Mouse (Mus musculus) liver, embryonic 16.5 days (tissue): ENCODE measurements around the gene Dlgap1. TPM values are rescaled to one million over a fixed set of nuclear protein-coding genes. Genes with fewer than 3 reads are reported as not detected.
A peak's percentile ranks its signal among the peaks of the same experiment; 100 is the strongest.

Source experiments
- ATAC-seq: fragments of 200-750 bp; cut with Nextera tagmentation; 2 replicates; pipeline ENCODE4 v1.8.0; 2017; ENCODE audit warnings: low read depth, mild to moderate bottlenecking, moderate number of reproducible peaks, moderate library complexity
- H3K27ac ChIP-seq: fragments of 300-500 bp; sonication (generic); 2 replicates; pipeline ENCODE4 v1.5.1; 2014; ENCODE audit warnings: mild to moderate bottlenecking, low read length
- H3K27me3 ChIP-seq: fragments of 300-500 bp; sonication (generic); 2 replicates; pipeline ENCODE4 v1.6.1; 2014; ENCODE audit warnings: low read depth, low read length, mixed read lengths; ENCODE audit not compliant: control insufficient read depth, insufficient read depth
- H3K36me3 ChIP-seq: fragments of 300-500 bp; sonication (generic); 2 replicates; pipeline ENCODE4 v1.6.1; 2014; ENCODE audit warnings: mild to moderate bottlenecking; ENCODE audit not compliant: control insufficient read depth, insufficient read depth
- H3K4me1 ChIP-seq: fragments of 300-500 bp; sonication (generic); 2 replicates; pipeline ENCODE4 v1.6.1; 2014; ENCODE audit warnings: low read depth, low read length, mixed read lengths; ENCODE audit not compliant: control insufficient read depth
- H3K4me2 ChIP-seq: fragments of 300-500 bp; sonication (generic); 2 replicates; pipeline ENCODE4 v1.6.1; 2014; ENCODE audit warnings: low read depth, low read length, mixed read lengths
- H3K4me3 ChIP-seq: fragments of 300-500 bp; sonication (generic); 2 replicates; pipeline ENCODE4 v1.5.1; 2014; ENCODE audit warnings: low read depth, mild to moderate bottlenecking, low read length
- H3K9ac ChIP-seq: fragments of 300-500 bp; sonication (generic); 2 replicates; pipeline ENCODE4 v1.6.1; 2014; ENCODE audit warnings: low read depth, low read length
- H3K9me3 ChIP-seq: fragments of 300-500 bp; sonication (generic); replicated peaks from 2 replicates; pipeline ENCODE4 v1.6.1; 2016; ENCODE audit warnings: low read length; ENCODE audit not compliant: control insufficient read depth
- WGBS: fragments of 180-500 bp; shearing (Covaris S2); extraction: QIAGEN DNeasy Blood & Tissue Kit; methylation state at CpG from one replicate; pipeline ENCODE4 v1.1.7; 2014; ENCODE audit not compliant: insufficient replicate concordance; 5-methylcytosine and 5-hydroxymethylcytosine counted together
- polyA plus RNA-seq: library from polyadenylated mRNA; unstranded; fragments of >200 nt; fragmentation: Nextera tagmentation; extraction: Ambion mirVana; gene quantifications from 2 replicates; pipeline ENCODE4 v1.2.1, GENCODE M21; 2015

Gene Dlgap1
- polyA plus RNA-seq, 1 experiment from 2014 or later = 0.09 TPM

GRCm38 (mm10) chr17:70854021-70854420 lies 885.1 kb downstream of the Dlgap1 start:
- peaks cover 31% of the 10 kb centered on the region for H3K27me3 ChIP-seq
- peak overlapping the region; percentile 76 for H3K4me2 ChIP-seq
- no peaks in the 10 kb centered on the region for H3K36me3 ChIP-seq
- H3K9ac ChIP-seq = peak overlapping the region; percentile 8; the same call in 1 of the 2 replicates
- no peak for ATAC-seq
- peak overlapping the region; percentile 70 for H3K4me3 ChIP-seq
- WGBS = 32% methylated on average over 6 of the region's 6 CpGs
- H3K9me3 ChIP-seq = no peaks in the 10 kb centered on the region
- H3K27ac ChIP-seq = peak overlapping the region; percentile 88; the same call in 1 of the 2 replicates
- H3K4me1 ChIP-seq = peaks cover 2% of the 10 kb centered on the region; the same call in 1 of the 2 replicates

- Histone ChIP-seq H3K27me3 (peaks cover 22% of the 10 kb centered on the region), H3K4me2 (no peak overlapping the region), H3K9ac (no peak overlapping the region), H3K27ac (no peak overlapping the region), H3K4me1 (peaks cover 2% of the 10 kb centered on the region; the same call in 1 of the 2 replicates), H3K9me3 (no peaks in the 10 kb centered on the region), H3K4me3 (peak overlapping the region; percentile 15; the same call in 1 of the 2 replicates), H3K36me3 (no peaks in the 10 kb centered on the region)
- no peak for ATAC-seq
- 64% methylated on average over 12 of the region's 12 CpGs for WGBS
Measured at GRCm38 (mm10) chr17:70856871-70857415, 888.1 kb downstream of the Dlgap1 start.

GRCm38 (mm10) chr17:70858814-70859213 lies 889.9 kb downstream of the Dlgap1 start:
- Histone ChIP-seq H3K9me3 (no peaks in the 10 kb centered on the region), H3K36me3 (no peaks in the 10 kb centered on the region), H3K27ac (no peak overlapping the region), H3K9ac (no peak overlapping the region), H3K4me3 (no peak overlapping the region), H3K27me3 (peaks cover 5% of the 10 kb centered on the region; the same call in 1 of the 2 replicates), H3K4me2 (no peak overlapping the region), H3K4me1 (peaks cover 2% of the 10 kb centered on the region; the same call in 1 of the 2 replicates)
- WGBS = 56% methylated on average over 4 of the region's 4 CpGs
- no peak for ATAC-seq

GRCm38 (mm10) chr17:70864117-70864516 lies 895.2 kb downstream of the Dlgap1 start:
- H3K4me2 ChIP-seq = no peak overlapping the region
- H3K27ac ChIP-seq = no peak overlapping the region
- H3K27me3 ChIP-seq = no peaks in the 10 kb centered on the region
- no peak overlapping the region for H3K9ac ChIP-seq
- H3K4me1 ChIP-seq = no peaks in the 10 kb centered on the region
- WGBS = 75% methylated on average over 8 of the region's 8 CpGs
- H3K4me3 ChIP-seq = no peak overlapping the region
- no peaks in the 10 kb centered on the region for H3K36me3 ChIP-seq
- no peak for ATAC-seq
- no peaks in the 10 kb centered on the region for H3K9me3 ChIP-seq

GRCm38 (mm10) chr17:70864645-70865044 lies 895.8 kb downstream of the Dlgap1 start:
- Histone ChIP-seq H3K27me3 (no peaks in the 10 kb centered on the region), H3K4me2 (no peak overlapping the region), H3K9me3 (no peaks in the 10 kb centered on the region), H3K4me3 (no peak overlapping the region), H3K27ac (no peak overlapping the region), H3K4me1 (no peaks in the 10 kb centered on the region), H3K36me3 (no peaks in the 10 kb centered on the region), H3K9ac (no peak overlapping the region)
- no peak for ATAC-seq
- WGBS = 44% methylated on average over 3 of the region's 3 CpGs

GRCm38 (mm10) chr17:70865060-70865604 lies 896.3 kb downstream of the Dlgap1 start:
- Histone ChIP-seq H3K4me1 (no peaks in the 10 kb centered on the region), H3K9ac (no peak overlapping the region), H3K36me3 (no peaks in the 10 kb centered on the region), H3K4me2 (no peak overlapping the region), H3K9me3 (no peaks in the 10 kb centered on the region), H3K27me3 (no peaks in the 10 kb centered on the region), H3K4me3 (no peak overlapping the region), H3K27ac (no peak overlapping the region)
- 48% methylated on average over 10 of the region's 10 CpGs for WGBS
- no peak for ATAC-seq

- no peak overlapping the region for H3K4me3 ChIP-seq
- H3K4me2 ChIP-seq = no peak overlapping the region
- H3K4me1 ChIP-seq = no peaks in the 10 kb centered on the region
- WGBS = 58% methylated on average over 5 of the region's 5 CpGs
- H3K9ac ChIP-seq = no peak overlapping the region
- ATAC-seq = no peak
- no peak overlapping the region for H3K27ac ChIP-seq
- no peaks in the 10 kb centered on the region for H3K36me3 ChIP-seq
- no peaks in the 10 kb centered on the region for H3K27me3 ChIP-seq
- H3K9me3 ChIP-seq = no peaks in the 10 kb centered on the region
Measured at GRCm38 (mm10) chr17:70866029-70866428, 897.2 kb downstream of the Dlgap1 start.

- 64% methylated on average over 6 of the region's 6 CpGs for WGBS
Measured at GRCm38 (mm10) chr17:70866538-70867114, 897.8 kb downstream of the Dlgap1 start.

GRCm38 (mm10) chr17:70868577-70869229 lies 899.8 kb downstream of the Dlgap1 start:
- WGBS = 55% methylated on average over 5 of the region's 5 CpGs
- no peak for ATAC-seq
- no peak overlapping the region for H3K4me2 ChIP-seq
- no peaks in the 10 kb centered on the region for H3K9me3 ChIP-seq
- no peaks in the 10 kb centered on the region for H3K27me3 ChIP-seq
- no peaks in the 10 kb centered on the region for H3K36me3 ChIP-seq
- H3K4me1 ChIP-seq = no peaks in the 10 kb centered on the region; the same call in 1 of the 2 replicates
- no peak overlapping the region for H3K27ac ChIP-seq
- H3K9ac ChIP-seq = no peak overlapping the region
- no peak overlapping the region for H3K4me3 ChIP-seq

More at GRCm38 (mm10) chr17:70866538-70867114, 897.8 kb downstream of the Dlgap1 start:
- Histone ChIP-seq H3K4me2 (no peak overlapping the region), H3K27me3 (no peaks in the 10 kb centered on the region), H3K9ac (no peak overlapping the region), H3K4me1 (no peaks in the 10 kb centered on the region), H3K9me3 (no peaks in the 10 kb centered on the region), H3K36me3 (no peaks in the 10 kb centered on the region), H3K4me3 (no peak overlapping the region), H3K27ac (no peak overlapping the region)
- no peak for ATAC-seq
